8 mouse cellular contexts compared by ENCODE assay signal in the genomic region with DNA sequence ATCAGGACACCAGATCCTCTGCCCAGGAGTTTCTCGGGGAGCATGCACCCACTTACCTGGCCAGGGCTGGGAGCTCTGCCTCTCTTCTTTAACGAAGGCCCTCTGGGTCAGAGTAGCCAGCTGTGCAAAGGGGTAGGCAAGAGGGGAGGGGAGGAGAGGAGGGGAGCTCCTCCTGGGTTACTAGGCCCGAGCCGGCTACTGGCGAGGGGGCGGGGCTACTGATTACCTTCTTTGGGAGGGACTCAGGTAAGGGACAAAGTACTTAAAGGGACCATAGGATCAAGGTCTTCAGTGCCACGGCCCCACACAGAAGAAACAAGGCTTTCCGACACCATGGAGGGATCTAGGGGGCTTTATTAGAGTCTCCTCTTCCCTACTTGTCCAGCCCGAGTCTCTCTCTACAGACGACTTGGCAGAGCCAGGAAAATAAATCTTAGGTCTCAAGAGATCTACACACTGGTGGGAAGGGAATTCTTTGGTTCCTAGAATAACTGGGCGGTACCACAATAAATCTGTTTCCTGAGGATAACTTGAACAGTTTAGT. TPM values are rescaled to one million over a fixed set of nuclear protein-coding genes. Genes with fewer than 3 reads are reported as not detected.
DNase-seq lines count a peak whose midpoint lies in the region; ATAC-seq and TF ChIP-seq lines count a peak whose summit lies in the region.

No protein-coding gene starts in this region.

- H3K4me3 ChIP-seq in heart, embryonic 10.5 days, result peak overlapping the region; percentile 66
- peak overlapping the region; percentile 50 for H3K4me3 ChIP-seq in hindbrain, embryonic 13.5 days
- H3K4me3 ChIP-seq in myocyte, result peak overlapping the region; percentile 65

- H3K79me2 ChIP-seq in myocyte (ENCODE audit: control insufficient read depth, insufficient read depth), result peaks cover 38% of the 10 kb centered on the region

- H3ac ChIP-seq in myocyte (ENCODE audit: control insufficient read depth, insufficient read length), result no peak overlapping the region

- peaks cover 5% of the 10 kb centered on the region; the same call in 1 of the 2 replicates for H3K36me3 ChIP-seq in heart, embryonic 10.5 days
- no peaks in the 10 kb centered on the region for H3K36me3 ChIP-seq in hindbrain, embryonic 13.5 days
- peaks cover 4% of the 10 kb centered on the region for H3K36me3 ChIP-seq in myocyte (ENCODE audit: control insufficient read depth, insufficient read depth)

- intact Hi-C loops in heart, postnatal 36 days (cut with DNase I), result no loop called here

- peak overlapping the region; percentile 55 for H3K9ac ChIP-seq in hindbrain, embryonic 13.5 days

- TF ChIP-seq POLR2A in myocyte (IDR thresholded peaks at IDR 0.05; ENCODE audit: insufficient read length, low read depth), result no peak

- peaks cover 32% of the 10 kb centered on the region for H3K4me1 ChIP-seq in heart, embryonic 10.5 days
- peaks cover 48% of the 10 kb centered on the region for H3K4me1 ChIP-seq in hindbrain, embryonic 13.5 days (replicated peaks)

- ATAC-seq in hindbrain, embryonic 13.5 days (ENCODE audit: low FRiP score), result no peak

- WGBS in heart, embryonic 10.5 days, result 22% methylated on average over 11 of the region's 11 CpGs
- whole genome bisulfite sequencing in hindbrain, embryonic 13.5 days, result 15% methylated on average over 11 of the region's 11 CpGs

- H3K4me2 ChIP-seq in hindbrain, embryonic 13.5 days, result peak overlapping the region; percentile 47
- H3K4me2 ChIP-seq in myocyte (ENCODE audit: low read depth), result peak overlapping the region; percentile 80

- H3K27ac ChIP-seq in heart, embryonic 10.5 days, result peak overlapping the region; percentile 89
- peak overlapping the region; percentile 14; the same call in 1 of the 2 replicates for H3K27ac ChIP-seq in hindbrain, embryonic 13.5 days

- DNase-seq in heart, embryonic 10.5 days (ENCODE audit: low spot score), result no peak
- DNase-seq in heart, postnatal 36 days, result no peak
- peak; percentile 73 for DNase-seq in cerebellum, adult 9-11 months
- DNase-seq in liver, result peak; percentile 70
- DNase-seq in retina, postnatal 1 day, result no peak
- no peak for DNase-seq in gastrocnemius, adult 18-20 months (ENCODE audit: low spot score)

- H3K27me3 ChIP-seq in heart, embryonic 10.5 days (ENCODE audit: insufficient read depth, poor library complexity, severe bottlenecking), result no peaks in the 10 kb centered on the region
- no peaks in the 10 kb centered on the region for H3K27me3 ChIP-seq in hindbrain, embryonic 13.5 days
- H3K27me3 ChIP-seq in myocyte (ENCODE audit: control insufficient read depth, insufficient read depth, insufficient read length), result no peaks in the 10 kb centered on the region

- H3K9me3 ChIP-seq in heart, embryonic 10.5 days, result no peaks in the 10 kb centered on the region
- H3K9me3 ChIP-seq in hindbrain, embryonic 13.5 days, result no peaks in the 10 kb centered on the region

TF ChIP-seq in myocyte, 11 proteins besides CTCF, POLR2A, EP300 and RAD21:
- TF ChIP-seq TCF3 (IDR thresholded peaks at IDR 0.05; ENCODE audit: insufficient read length, low read depth) (no peak), MAX (IDR thresholded peaks at IDR 0.05; ENCODE audit: low read depth) (no peak), TCF12 (IDR thresholded peaks at IDR 0.05; ENCODE audit: insufficient read depth, poor library complexity, severe bottlenecking) (no peak), USF1 (IDR thresholded peaks at IDR 0.05; ENCODE audit: low read depth) (no peak), POLR2AphosphoS2 (IDR thresholded peaks at IDR 0.05; ENCODE audit: insufficient read length, low read depth) (no peak), REST (IDR thresholded peaks at IDR 0.05; ENCODE audit: insufficient read depth, insufficient read length) (no peak), MYOG (IDR thresholded peaks at IDR 0.05; ENCODE audit: control insufficient read depth in 1 of 3, insufficient read depth in 1 of 3, insufficient read length in 2 of 3, low read depth in 2 of 3) (no peak), CEBPB (IDR thresholded peaks at IDR 0.05; ENCODE audit: insufficient read depth, poor library complexity, severe bottlenecking) (no peak), MYOD1 (IDR thresholded peaks at IDR 0.05; ENCODE audit: control insufficient read depth in 1 of 3, insufficient read length in 2 of 3, low read depth in 2 of 3) (no peak), E2F4 (IDR thresholded peaks at IDR 0.05; ENCODE audit: insufficient read depth) (no peak), SRF (IDR thresholded peaks at IDR 0.05; ENCODE audit: control insufficient read depth, insufficient read length, low read depth) (no peak)

RNA-seq across cellular contexts. Expression of gene Nosip, which starts 0.6 kb away (rescaled TPM):
- 59.9 and 65.2 TPM in 2 replicates for polyA plus RNA-seq in heart, embryonic 10.5 days (2016; fragmentation: Nextera tagmentation; extraction: Ambion mirVana)
- total RNA-seq in heart, postnatal 36 days (2021), result 10 to 100 TPM; 30.3 to 32.1 TPM
- 58.0 and 58.5 TPM in 2 replicates for polyA plus RNA-seq in hindbrain, embryonic 13.5 days (2015; fragmentation: Nextera tagmentation; extraction: Ambion mirVana)
- polyA plus RNA-seq in myocyte (2012; fragmentation: generic; extraction: Trizol), result 66.1 TPM
- 10 to 100 TPM; 27.9 to 28.3 TPM for total RNA-seq in gastrocnemius, adult 18-20 months (2021)

RNA-seq across cellular contexts. Expression of gene Prrg2, which starts 0.9 kb away (rescaled TPM):
- 15.0 and 16.8 TPM in 2 replicates for polyA plus RNA-seq in heart, embryonic 10.5 days (2016; fragmentation: Nextera tagmentation; extraction: Ambion mirVana)
- total RNA-seq in heart, postnatal 36 days (2021), result 1 to 10 TPM; 7.7 to 7.9 TPM
- 14.8 and 17.1 TPM in 2 replicates for polyA plus RNA-seq in hindbrain, embryonic 13.5 days (2015; fragmentation: Nextera tagmentation; extraction: Ambion mirVana)
- polyA plus RNA-seq in myocyte (2012; fragmentation: generic; extraction: Trizol), result 12.9 TPM
- total RNA-seq in gastrocnemius, adult 18-20 months (2021), result 10 to 100 TPM; 10.2 to 10.4 TPM

RNA-seq across cellular contexts. Expression of gene Prr12, which starts 8.9 kb away (rescaled TPM):
- 8.8 and 13.3 TPM in 2 replicates for polyA plus RNA-seq in heart, embryonic 10.5 days (2016; fragmentation: Nextera tagmentation; extraction: Ambion mirVana)
- total RNA-seq in heart, postnatal 36 days (2021), result 10 to 100 TPM; 23.4 to 29.4 TPM
- polyA plus RNA-seq in hindbrain, embryonic 13.5 days (2015; fragmentation: Nextera tagmentation; extraction: Ambion mirVana), result 13.8 and 14.5 TPM in 2 replicates
- polyA plus RNA-seq in myocyte (2012; fragmentation: generic; extraction: Trizol), result 10.2 TPM
- 10 to 100 TPM; 13.1 to 16.0 TPM for total RNA-seq in gastrocnemius, adult 18-20 months (2021)

RNA-seq across cellular contexts. Expression of gene Rcn3, which starts 30.4 kb away (rescaled TPM):
- polyA plus RNA-seq in heart, embryonic 10.5 days (2016; fragmentation: Nextera tagmentation; extraction: Ambion mirVana), result 270 and 314 TPM in 2 replicates
- 10 to 100 TPM; 26.4 to 28.1 TPM for total RNA-seq in heart, postnatal 36 days (2021)
- 93.8 and 103 TPM in 2 replicates for polyA plus RNA-seq in hindbrain, embryonic 13.5 days (2015; fragmentation: Nextera tagmentation; extraction: Ambion mirVana)
- polyA plus RNA-seq in myocyte (2012; fragmentation: generic; extraction: Trizol), result 123 TPM
- 10 to 100 TPM in 1 of 2 experiments, 1 to 10 TPM in 1; 8.0 to 12.5 TPM for total RNA-seq in gastrocnemius, adult 18-20 months (2021)

RNA-seq across cellular contexts. Expression of gene Fcgrt, which starts 42.0 kb away (rescaled TPM):
- 7.8 and 10.2 TPM in 2 replicates for polyA plus RNA-seq in heart, embryonic 10.5 days (2016; fragmentation: Nextera tagmentation; extraction: Ambion mirVana)
- total RNA-seq in heart, postnatal 36 days (2021), result 10 to 100 TPM; 77.1 to 84.5 TPM
- polyA plus RNA-seq in hindbrain, embryonic 13.5 days (2015; fragmentation: Nextera tagmentation; extraction: Ambion mirVana), result 26.9 and 28.3 TPM in 2 replicates
- 67.2 TPM for polyA plus RNA-seq in myocyte (2012; fragmentation: generic; extraction: Trizol)
- total RNA-seq in gastrocnemius, adult 18-20 months (2021), result 10 to 100 TPM; 27.4 to 29.1 TPM

Comparison
In these comparisons a context has a peak if more than half of its experiments do, and no peak if none do; other contexts are left out.
1. DNase-seq: peak in cerebellum, adult 9-11 months (single experiment) and liver (single experiment); none in heart, embryonic 10.5 days (single experiment), heart, postnatal 36 days (0 of 2), retina, postnatal 1 day (single experiment) and gastrocnemius, adult 18-20 months (single experiment).
2. Peak in every context shown above with its lines, with median percentiles within 50 percentile points of each other: H3K4me3 ChIP-seq.